Mouse (Mus musculus): Measurements from ENCODE around the gene Olfr488.
"Not testable (repeated sequence)": the region's sequence is repeated elsewhere in the genome, so short reads cannot be mapped to it uniquely, and the experiment has no call there.

The Olfr488 gene

DNA sequence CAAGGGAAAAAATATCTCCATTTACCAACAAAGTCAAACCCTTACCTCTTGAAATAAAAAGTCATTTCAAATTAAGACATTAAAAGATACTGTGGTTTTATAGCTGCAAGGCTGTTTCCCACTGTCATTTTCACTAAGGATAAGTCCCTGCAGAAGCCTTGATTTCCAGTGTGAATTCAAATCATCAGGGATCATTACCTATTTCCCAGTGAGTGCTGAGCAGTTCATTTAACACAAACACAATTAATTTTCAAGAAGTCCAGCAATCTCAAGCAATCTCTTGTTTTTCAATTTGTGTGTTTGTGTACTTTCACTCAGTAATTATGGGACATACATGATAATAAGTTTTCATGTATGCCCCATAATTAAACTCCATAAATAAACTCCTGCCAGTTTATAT, at the start of gene Olfr488:
Olfr488 (minus strand) TSS at position 101 of the 400 bp plus-strand sequence.
- no peak for ATAC-seq (ENCODE audit: low TSS enrichment)

DNA sequence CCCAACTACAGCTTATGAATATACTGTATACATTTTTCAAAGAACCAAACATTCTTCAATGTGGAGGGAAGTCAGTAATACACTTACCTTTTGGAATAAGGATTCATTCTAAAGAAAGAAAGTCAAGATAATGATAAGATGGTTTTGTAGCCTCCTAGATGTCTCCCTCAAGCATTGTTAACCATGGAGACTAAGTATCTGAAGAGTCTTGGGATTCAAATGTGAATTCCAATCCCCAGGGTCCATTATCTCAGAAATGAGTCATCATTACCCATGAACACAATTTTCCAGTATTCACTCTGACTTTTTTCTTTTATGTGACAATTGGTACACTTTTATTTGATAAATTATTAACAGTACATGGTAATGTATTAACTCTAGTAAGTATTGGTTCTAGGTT, 30.7 kb upstream of the Olfr488 start, which contains the start of gene Olfr490:
Olfr490 (minus strand) TSS at position 101 of the 400 bp plus-strand sequence.
- ATAC-seq (ENCODE audit: low TSS enrichment), result no peak

DNA sequence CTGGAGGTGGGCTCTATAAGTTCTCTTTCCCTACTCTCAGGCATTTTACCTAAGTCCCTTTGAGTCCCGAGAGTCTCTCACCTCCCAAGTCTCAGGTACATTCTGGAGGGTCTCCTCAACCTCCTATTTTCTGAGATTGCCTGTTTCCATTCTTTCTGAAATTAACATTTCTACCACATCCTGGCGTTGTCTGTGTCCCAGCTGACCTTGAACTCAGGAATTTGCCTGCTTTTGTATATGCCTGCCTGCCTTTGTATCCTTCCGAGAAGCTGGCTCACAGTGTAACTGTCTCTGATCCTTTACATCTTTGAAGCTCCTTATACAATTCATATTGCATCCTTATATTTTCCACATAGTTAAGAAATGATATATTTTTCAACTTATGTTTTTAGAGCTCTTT, 24.6 kb downstream of the Olfr488 start:
- no peak for ATAC-seq (ENCODE audit: low TSS enrichment)

DNA sequence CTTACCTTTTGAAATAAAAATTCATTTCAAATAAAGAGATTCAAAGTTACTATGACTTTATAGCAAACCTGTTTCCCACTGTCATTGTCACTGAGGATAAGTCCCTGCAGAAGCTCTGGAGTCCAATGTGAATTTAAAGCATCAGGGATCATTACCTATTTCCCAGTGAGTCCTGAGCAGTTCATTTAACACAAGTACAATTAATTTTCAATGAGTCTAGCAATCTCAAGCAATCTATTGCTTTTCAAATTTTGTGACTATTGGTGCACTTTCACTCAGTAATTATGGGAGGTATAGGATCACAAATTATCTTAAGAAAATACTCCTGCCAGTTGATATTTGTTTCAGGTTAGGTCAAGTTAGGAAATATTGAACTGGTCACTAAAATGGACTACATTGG, 43.6 kb downstream of the Olfr488 start, which contains the start of gene Olfr487:
Olfr487 (minus strand) TSS at position 101 of the 400 bp plus-strand sequence.
- not testable (repeated sequence) for ATAC-seq (ENCODE audit: low TSS enrichment)

Data from frontal cortex, adult (tissue).